Mouse (Mus musculus) kidney, postnatal 4 days (tissue): ENCODE measurements around the gene Cnot2.

ENCODE experiments used
- DNase-seq, 2 experiments: peaks; one replicate each; pipeline ENCODE4 v3.0.0; 2021; ENCODE audit warnings: mixed read lengths in 2 of 2

Gene Cnot2

GRCm38 (mm10) chr10:116562210-116562609 lies 19.1 kb downstream of the Cnot2 start:
- DNase-seq = no peak

DNA sequence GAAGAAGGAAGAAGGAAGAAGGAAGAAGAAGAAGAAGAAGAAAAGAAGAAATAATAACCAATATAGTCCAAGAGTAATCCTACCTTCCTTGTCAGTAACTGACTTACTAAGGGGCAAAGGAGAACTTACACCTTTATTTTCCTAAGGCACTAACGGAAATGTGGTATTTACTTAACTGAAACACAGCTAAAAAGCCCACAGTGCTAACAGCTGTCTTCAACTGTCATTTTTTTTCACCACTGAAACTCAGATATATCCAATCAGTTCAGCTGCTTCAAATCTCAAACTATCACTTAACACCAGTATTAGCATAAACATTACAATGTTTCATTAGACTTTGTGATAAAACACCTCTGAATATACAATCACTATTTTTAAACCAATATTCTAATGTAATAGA lies 22.1 kb downstream of the Cnot2 start:
- no peak for DNase-seq

GRCm38 (mm10) chr10:116557166-116557565 lies 24.1 kb downstream of the Cnot2 start:
- DNase-seq = no peak

GRCm38 (mm10) chr10:116554434-116554833 lies 26.9 kb downstream of the Cnot2 start:
- no peak for DNase-seq

DNA sequence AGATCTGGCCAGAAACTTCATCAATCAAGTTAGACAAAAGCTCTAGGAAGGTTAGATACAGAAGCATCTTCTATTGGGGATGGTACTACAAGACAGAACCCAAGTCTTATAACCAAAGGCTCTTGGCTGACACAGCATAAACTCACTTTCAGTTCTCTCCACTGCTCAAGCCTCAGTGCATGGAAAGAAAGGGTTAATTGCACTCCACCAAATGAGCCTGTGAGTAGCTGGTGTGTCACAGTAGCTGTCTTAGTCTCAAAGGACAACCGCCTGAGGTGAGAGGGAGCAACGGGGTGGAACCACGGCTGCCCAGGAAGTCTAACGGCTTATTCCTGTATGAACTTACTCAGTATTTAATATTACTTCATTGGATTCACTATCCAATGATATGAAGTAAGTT lies 33.4 kb downstream of the Cnot2 start:
- DNase-seq = peak in 1 of 2 experiments; percentile 14

DNA sequence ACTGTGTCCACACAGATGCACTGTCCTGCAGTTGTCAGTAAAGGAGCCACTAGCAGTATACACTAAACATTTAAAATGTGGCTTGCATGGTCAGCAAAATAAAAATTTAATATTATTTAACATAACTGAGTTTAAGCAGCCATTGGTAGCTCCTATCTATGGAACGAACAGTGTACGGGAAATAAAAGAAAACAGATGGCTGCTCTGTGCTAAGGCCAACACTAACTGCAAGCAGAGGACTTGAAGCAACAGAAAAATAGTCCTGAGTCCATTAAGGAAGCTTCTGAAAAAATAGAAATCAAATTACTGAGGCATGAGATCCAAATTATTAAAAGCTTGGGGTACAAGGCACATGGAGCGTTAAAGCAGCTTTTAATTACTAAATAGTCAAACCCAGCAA lies 35.1 kb downstream of the Cnot2 start:
- DNase-seq = no peak

DNA sequence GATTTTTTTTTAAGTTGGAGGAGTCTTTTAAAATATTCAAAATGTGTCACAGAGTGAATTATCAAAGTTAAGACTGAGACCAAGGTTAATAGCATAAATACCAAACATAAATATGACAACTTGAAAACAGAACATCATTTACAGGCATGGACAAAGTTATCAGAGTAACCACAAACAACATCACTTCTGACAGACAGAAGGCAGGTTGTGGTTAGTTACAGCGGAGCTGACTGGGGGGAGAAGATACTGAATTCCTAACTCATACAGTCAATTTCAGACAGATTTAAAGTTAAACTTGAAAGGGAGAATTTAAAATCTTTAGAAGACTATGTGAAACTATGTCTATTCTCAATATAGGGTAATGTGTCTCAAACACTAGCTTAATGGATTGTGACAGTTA lies 38.2 kb downstream of the Cnot2 start:
- DNase-seq = no peak

GRCm38 (mm10) chr10:116540750-116541149 lies 40.6 kb downstream of the Cnot2 start:
- no peak for DNase-seq

DNA sequence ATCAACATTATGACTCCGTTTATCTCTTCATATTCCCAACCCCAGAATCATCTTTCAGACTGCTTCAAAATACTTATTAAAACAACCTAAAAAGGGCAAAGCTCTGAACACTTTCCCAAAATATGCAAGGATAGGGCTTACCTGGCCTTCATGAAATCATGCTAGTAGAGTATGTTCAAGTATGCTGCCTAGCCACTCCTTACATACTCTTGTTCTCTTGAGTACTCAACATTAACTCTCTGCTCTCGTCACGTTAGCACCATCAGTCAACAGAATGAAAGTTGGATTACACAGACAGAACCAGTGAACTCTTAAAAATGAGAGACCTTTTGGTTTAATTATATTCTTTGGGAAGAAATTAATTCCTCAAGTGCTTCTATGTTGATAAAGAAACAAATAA lies 43.8 kb downstream of the Cnot2 start:
- DNase-seq = no peak

DNA sequence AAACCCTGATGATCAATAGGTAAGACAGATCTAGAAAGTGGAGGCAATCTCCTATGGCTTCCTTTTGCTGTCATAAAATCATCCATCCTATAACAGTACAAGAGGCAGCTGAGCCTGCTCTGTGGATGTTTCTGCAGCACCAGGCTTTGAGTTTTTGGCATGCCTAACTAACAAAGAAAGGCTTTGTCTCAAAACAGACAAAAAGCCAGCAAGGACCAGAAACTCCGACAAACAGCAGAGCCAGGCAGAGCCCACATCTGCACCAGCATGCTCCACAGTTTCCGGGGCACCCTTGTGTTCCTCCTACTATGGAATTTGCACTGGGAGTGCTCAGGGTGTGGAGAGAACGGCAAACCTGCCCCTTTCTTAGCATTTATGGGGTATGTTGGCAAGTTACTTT lies 47.0 kb downstream of the Cnot2 start:
- DNase-seq = no peak

GRCm38 (mm10) chr10:116532561-116532960 lies 48.8 kb downstream of the Cnot2 start:
- no peak for DNase-seq

DNA sequence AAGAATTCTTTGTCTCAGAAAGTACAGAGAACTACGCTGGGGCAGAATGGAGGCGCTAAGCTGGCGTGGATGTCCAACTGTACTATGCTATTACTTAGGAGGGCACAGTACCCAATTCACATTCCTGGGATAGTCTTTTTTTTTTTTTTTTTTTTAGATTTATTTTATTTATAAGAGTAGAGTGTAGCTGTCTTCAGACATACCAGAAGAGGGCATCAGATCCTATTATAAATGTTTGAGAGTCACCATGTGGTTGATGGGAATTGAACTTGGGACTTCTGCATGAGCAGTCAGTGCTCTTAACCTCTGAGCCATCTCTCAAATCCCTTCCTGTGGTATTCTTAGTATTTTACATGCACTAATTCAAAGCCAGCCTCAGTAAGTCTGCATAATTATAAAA lies 50.2 kb downstream of the Cnot2 start:
- DNase-seq = no peak

- DNase-seq = no peak
Observed at GRCm38 (mm10) chr10:116519588-116519987, 61.7 kb downstream of the Cnot2 start.

DNA sequence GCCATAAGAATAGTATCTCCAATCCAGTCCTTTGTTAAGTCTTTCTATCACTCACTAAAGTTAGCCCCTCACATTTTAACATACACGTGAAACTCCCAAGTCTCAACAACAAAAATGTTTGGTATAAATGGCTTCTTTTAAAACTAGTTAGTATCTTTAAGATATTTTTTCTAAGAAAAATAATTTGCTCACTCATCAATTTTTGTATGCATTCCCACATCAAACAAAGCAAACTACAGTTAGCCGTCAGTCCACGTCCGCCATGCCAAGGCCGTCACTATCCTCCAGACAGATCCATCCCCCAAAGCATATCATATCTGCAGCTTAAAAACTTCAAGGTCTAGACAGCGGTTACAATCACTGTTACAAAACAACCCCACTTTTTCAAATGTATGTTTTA lies 65.7 kb downstream of the Cnot2 start:
- no peak for DNase-seq

- DNase-seq = no peak
Observed at GRCm38 (mm10) chr10:116515158-116515557, 66.2 kb downstream of the Cnot2 start.

DNA sequence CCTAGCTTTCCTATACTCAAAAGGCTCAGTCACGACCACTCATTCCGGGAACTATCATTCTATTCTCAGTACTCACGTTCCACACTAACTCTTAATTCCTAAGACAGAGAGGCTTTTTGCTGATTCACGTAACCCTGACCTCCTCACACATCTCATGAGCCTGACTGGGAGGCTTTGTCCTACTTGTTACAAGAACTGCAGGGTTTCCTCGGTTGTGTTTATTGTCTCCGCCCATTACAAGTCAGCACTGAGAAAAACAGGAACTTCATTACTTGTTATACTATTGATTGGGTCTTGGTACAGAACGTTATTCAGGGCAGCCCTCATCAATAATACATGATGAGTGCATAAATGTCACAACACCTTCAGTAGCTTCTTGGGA lies 68.1 kb downstream of the Cnot2 start:
- DNase-seq = no peak

DNA sequence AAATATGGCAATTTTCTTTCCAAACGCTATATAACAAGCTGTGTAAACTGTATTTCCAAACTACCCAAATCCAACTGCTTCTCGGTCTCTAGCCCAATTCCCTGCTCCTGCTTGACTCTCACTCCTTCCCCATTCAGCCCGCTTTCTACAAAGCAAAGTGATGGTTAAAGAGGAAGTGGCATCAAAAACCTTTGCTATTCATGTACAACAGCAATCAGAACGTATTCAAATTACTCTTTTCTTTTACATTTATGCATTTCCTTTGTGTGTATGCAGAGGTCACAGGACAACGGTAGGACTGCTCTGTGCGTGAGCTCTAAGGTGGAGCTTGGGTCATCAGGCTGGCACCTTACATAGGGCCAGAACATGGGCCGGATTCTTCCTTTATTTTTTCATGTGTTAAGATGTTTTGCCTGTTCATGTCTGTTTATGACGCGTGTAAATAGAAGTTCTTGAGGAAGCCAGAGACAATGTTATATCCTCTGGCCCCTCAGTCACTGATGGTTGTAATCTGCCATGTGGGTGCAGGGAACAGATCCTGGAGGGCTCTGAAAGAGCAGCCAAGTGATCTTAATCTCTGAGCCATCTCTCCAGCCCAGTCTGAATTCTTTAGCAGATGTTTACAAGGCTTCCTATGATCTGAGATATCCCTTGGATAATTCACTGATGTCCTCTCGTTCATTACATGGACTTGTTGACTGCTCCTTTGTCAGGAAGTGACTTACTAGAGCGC lies 68.6 kb downstream of the Cnot2 start:
- DNase-seq = no peak

- DNase-seq = no peak
Observed at GRCm38 (mm10) chr10:116505303-116506014, 75.9 kb downstream of the Cnot2 start.

DNA sequence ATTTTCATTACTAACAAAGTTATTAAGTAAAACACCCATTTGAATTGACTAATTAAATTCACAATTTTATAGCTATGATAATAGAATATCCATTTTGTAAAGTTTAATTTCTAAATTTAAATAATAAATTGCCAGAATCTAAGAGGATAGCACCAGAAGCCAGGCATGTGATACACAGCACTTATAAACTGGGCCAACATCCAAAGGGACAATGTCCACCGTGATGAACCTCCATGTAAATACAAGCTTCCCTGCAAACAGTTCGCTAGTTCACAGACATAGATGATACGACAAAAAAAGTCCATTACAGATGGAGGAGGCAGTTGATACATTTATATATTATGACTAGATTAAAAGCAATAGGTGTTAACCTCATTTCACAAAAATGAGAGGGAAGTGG lies 88.5 kb downstream of the Cnot2 start:
- no peak for DNase-seq

DNA sequence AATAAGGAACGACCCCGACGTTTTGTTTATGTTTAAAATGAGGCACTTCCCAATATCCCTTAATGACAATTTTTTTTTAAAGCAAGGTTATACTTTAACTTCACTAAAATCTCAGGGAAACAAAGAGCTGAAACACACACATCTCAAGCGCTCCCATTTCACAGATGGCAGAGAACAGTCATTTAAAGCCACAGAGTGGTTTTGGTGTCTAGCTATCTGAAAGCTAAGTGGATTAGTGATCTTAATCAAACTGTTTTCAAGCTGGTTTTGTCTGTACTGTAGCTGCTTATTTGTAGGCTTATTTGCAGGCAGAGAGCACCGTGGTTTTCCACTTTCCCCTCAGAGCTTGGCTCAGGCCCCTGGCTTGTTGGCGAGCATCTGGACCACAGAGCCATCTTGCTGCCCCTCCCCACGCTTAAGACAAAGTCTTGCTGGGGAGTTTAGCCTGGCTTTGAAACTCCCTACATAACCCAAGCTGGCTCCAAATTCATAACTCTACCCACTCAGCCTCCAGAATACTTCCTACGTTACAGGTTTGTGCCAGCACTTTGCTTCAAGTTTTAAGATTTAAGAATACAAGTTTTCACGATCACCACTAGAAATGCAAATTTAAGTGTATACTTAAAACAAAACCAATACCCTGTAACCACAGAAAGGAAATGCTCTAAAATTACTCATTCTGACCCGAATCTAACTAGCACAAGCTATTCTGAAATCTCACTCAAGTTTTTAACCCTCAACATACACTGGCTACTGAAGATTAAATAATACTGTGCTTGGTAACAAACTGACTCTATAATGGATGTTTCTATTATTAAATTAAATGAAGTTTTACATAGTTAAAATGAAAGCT lies 94.2 kb downstream of the Cnot2 start:
- DNase-seq = no peak

DNA sequence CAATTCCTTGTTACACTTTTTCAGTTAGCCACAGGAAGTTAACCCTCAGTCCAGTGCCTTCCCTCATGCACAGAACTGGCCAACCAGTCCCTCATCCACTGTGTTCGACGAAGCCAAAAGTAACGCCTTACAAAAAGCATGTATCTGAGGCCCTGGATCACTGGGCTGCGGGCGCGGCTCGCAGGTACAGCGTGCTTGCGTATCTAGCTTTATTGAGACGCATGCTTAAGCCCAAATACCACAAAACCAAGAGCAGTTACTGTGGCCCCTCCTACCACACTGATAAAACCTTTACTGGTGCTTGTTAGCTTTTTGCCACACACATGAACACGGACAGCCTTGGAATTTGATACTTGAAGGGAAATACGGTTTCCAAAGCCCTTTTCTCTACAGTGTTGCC lies 99.4 kb downstream of the Cnot2 start:
- no peak for DNase-seq

DNA sequence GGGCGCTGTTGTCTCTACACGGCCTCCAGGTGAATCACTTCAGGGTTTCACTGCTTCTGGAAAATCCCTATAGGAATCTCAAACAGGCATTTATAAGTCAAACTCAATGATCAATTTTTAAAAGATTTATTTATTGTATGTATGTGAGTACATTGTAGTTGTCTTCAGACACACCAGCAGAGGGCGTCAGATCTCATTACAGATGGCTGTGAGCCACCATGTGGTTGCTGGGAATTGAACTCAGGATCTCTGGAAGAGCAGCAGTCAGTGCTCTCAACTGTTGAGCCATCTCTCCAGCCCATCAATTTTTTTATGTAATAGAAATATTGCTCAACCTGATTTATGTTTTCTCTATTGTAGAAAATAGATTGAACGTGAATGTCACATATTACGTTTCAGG lies 100.3 kb downstream of the Cnot2 start:
- DNase-seq = no peak

DNA sequence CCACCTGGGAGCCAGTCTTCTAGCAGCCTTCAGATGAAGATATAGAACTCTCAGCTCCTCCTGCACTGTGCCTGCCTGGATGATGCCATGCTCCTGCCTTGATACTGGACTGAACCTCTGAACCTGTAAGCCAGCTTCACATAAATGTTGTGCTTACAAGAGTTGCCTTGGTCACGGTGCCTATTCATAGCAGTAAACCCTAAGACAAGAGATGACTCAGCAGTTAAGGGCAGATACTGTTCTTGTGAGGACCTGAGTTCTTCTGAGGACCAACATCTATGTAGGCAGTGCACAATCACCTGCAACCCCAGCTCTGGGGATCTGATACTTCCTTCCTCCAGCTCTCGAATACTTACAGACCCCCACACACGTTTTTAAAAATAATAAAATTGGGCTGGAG lies 104.8 kb downstream of the Cnot2 start:
- no peak for DNase-seq

GRCm38 (mm10) chr10:116475725-116476124 lies 105.6 kb downstream of the Cnot2 start:
- no peak for DNase-seq
